Mouse (Mus musculus): ENCODE measurements around the gene Mpg. TPM values are rescaled to one million over a fixed set of nuclear protein-coding genes. Genes with fewer than 3 reads are reported as not detected.

Gene Mpg
- polyA plus RNA-seq, 1 experiment = 4.8 TPM

GRCm38 (mm10) chr11:32189434-32189833 is 36.9 kb upstream of the Mpg start:
- H3K4me3 ChIP-seq (replicated peaks) = no peak overlapping the region
- peaks cover 3% of the 10 kb centered on the region; the same call in 1 of the 2 replicates for H3K27me3 ChIP-seq (ENCODE audit: control insufficient read depth)
- no peaks in the 10 kb centered on the region for H3K36me3 ChIP-seq (ENCODE audit: control insufficient read depth)
- no peaks in the 10 kb centered on the region for H3K4me1 ChIP-seq (ENCODE audit: control insufficient read depth)
- peaks cover 2% of the 10 kb centered on the region; the same call in 1 of the 2 replicates for H3K9me3 ChIP-seq (ENCODE audit: control insufficient read depth, low read length)
- TF ChIP-seq TAL1 (IDR thresholded peaks at IDR 0.05; ENCODE audit: low read length) (no peak), GATA1 (IDR thresholded peaks at IDR 0.05; ENCODE audit: low read length) (no peak)

DNA sequence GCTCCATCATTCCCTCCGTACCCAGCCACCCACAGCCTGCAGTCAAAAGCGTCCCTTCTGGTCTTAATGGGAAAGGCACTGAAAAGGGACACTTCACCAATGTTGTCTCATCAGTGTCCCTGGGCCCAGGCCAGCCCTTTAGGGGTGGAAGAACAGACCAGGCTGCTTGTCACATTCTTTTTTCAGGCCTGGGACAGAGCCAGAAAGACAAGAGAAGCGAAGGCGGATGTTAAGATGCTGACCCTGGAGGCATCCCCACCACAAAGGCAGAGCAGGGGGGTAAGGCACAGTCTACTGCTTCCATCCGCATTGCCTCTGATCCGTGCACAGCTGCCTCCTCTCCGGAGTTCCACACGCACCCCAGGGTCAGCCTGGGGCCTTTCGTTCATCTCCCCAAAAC is 36.2 kb upstream of the Mpg start:
- H3K9me3 ChIP-seq (ENCODE audit: control insufficient read depth, low read length) = peaks cover 2% of the 10 kb centered on the region; the same call in 1 of the 2 replicates
- TF ChIP-seq TAL1 (IDR thresholded peaks at IDR 0.05; ENCODE audit: low read length) (no peak), GATA1 (IDR thresholded peaks at IDR 0.05; ENCODE audit: low read length) (no peak)
- H3K36me3 ChIP-seq (ENCODE audit: control insufficient read depth) = no peaks in the 10 kb centered on the region
- H3K4me3 ChIP-seq (replicated peaks) = no peak overlapping the region
- no peaks in the 10 kb centered on the region for H3K4me1 ChIP-seq (ENCODE audit: control insufficient read depth)
- H3K27me3 ChIP-seq (ENCODE audit: control insufficient read depth) = peaks cover 4% of the 10 kb centered on the region; the same call in 1 of the 2 replicates

- H3K9me3 ChIP-seq (ENCODE audit: control insufficient read depth, low read length) = peaks cover 2% of the 10 kb centered on the region; the same call in 1 of the 2 replicates
- no peaks in the 10 kb centered on the region; the same call in 1 of the 2 replicates for H3K4me1 ChIP-seq (ENCODE audit: control insufficient read depth)
- TF ChIP-seq TAL1 (IDR thresholded peaks at IDR 0.05; ENCODE audit: low read length) = no peak
- no peaks in the 10 kb centered on the region for H3K36me3 ChIP-seq (ENCODE audit: control insufficient read depth)
- H3K27me3 ChIP-seq (ENCODE audit: control insufficient read depth) = peaks cover 3% of the 10 kb centered on the region; the same call in 1 of the 2 replicates
- no peak overlapping the region for H3K4me3 ChIP-seq (replicated peaks)
Measured at GRCm38 (mm10) chr11:32190603-32191110, 35.6 kb upstream of the Mpg start.

GRCm38 (mm10) chr11:32193156-32193555 is 33.1 kb upstream of the Mpg start:
- peaks cover 14% of the 10 kb centered on the region for H3K4me1 ChIP-seq (ENCODE audit: control insufficient read depth)
- TF ChIP-seq GATA1 (IDR thresholded peaks at IDR 0.05; ENCODE audit: low read length) = no peak
- TF ChIP-seq TAL1 (IDR thresholded peaks at IDR 0.05; ENCODE audit: low read length) = no peak
- no peaks in the 10 kb centered on the region for H3K36me3 ChIP-seq (ENCODE audit: control insufficient read depth)
- no peak overlapping the region for H3K4me3 ChIP-seq (replicated peaks)
- H3K9me3 ChIP-seq (ENCODE audit: control insufficient read depth, low read length) = no peaks in the 10 kb centered on the region
- peaks cover 9% of the 10 kb centered on the region for H3K27me3 ChIP-seq (ENCODE audit: control insufficient read depth)

- Histone ChIP-seq H3K9me3 (ENCODE audit: control insufficient read depth, low read length) (no peaks in the 10 kb centered on the region), H3K4me3 (replicated peaks) (no peak overlapping the region), H3K36me3 (ENCODE audit: control insufficient read depth) (no peaks in the 10 kb centered on the region), H3K4me1 (ENCODE audit: control insufficient read depth) (peaks cover 16% of the 10 kb centered on the region), H3K27me3 (ENCODE audit: control insufficient read depth) (peaks cover 9% of the 10 kb centered on the region)
- TF ChIP-seq GATA1 (IDR thresholded peaks at IDR 0.05; ENCODE audit: low read length) (no peak), TAL1 (IDR thresholded peaks at IDR 0.05; ENCODE audit: low read length) (no peak)
Measured at GRCm38 (mm10) chr11:32194086-32194485, 32.2 kb upstream of the Mpg start.

DNA sequence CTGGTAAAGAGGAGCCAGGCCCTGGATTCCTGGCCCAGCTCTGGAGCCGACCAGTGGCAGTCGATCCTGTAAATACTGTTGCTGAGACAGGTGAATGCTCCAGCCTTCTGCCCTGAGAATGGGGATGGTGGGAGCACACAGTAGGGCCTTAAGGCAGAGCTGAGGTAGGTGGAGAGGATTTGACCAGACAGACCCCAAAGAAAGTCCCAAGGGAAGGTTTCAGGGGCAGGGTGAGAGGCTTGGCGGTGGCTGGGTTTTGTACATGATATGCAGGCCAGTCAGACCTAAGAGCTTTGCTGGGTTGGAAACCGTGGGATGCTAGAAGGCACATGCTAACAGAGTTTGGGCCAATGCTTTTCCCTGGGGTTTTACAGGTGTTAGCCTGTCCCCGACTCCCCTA is 31.7 kb upstream of the Mpg start:
- TF ChIP-seq TAL1 (IDR thresholded peaks at IDR 0.05; ENCODE audit: low read length) (no peak), GATA1 (IDR thresholded peaks at IDR 0.05; ENCODE audit: low read length) (no peak)
- Histone ChIP-seq H3K4me3 (replicated peaks) (no peak overlapping the region), H3K4me1 (ENCODE audit: control insufficient read depth) (peaks cover 20% of the 10 kb centered on the region), H3K36me3 (ENCODE audit: control insufficient read depth) (no peaks in the 10 kb centered on the region), H3K27me3 (ENCODE audit: control insufficient read depth) (peaks cover 9% of the 10 kb centered on the region), H3K9me3 (ENCODE audit: control insufficient read depth, low read length) (no peaks in the 10 kb centered on the region)

DNA sequence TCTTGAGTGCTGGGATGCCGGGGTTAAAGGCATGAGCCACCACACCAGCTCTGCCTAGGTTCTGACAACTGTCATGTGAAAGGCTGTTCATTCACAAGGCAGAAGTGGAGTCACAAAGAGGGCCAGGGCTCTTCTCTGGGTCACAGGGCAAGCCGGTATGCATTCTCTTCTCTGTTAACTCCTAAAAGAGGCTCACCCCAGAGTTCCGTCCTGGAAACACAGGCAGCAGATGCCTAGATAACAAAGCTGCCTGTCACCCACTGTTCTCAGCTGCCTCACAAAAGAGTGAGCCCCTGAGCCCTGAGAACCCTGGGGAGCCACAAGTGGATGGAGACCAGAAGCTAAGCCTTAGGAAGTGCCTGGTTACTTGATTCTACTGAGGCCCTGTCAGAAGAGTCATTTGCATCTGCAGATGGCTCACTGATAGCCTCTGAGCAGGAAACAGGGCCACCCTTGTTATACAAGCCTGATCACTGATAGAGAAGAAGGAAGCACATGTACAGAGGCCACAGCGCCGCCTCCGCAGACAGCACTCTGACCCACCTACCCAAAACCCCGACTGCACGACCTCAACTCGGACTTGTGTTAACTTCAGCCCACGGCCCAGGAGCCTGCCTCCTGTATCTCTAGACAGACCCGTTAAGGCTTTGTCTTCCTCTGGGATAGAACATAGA is 30.3 kb upstream of the Mpg start:
- no peaks in the 10 kb centered on the region for H3K9me3 ChIP-seq (ENCODE audit: control insufficient read depth, low read length)
- no peaks in the 10 kb centered on the region for H3K36me3 ChIP-seq (ENCODE audit: control insufficient read depth)
- no peak overlapping the region for H3K4me3 ChIP-seq (replicated peaks)
- H3K27me3 ChIP-seq (ENCODE audit: control insufficient read depth) = peaks cover 9% of the 10 kb centered on the region
- TF ChIP-seq TAL1 (IDR thresholded peaks at IDR 0.05; ENCODE audit: low read length) = no peak
- TF ChIP-seq GATA1 (IDR thresholded peaks at IDR 0.05; ENCODE audit: low read length) = no peak
- H3K4me1 ChIP-seq (ENCODE audit: control insufficient read depth) = peaks cover 30% of the 10 kb centered on the region

GRCm38 (mm10) chr11:32196727-32197126 is 29.6 kb upstream of the Mpg start:
- H3K36me3 ChIP-seq (ENCODE audit: control insufficient read depth) = no peaks in the 10 kb centered on the region
- H3K4me1 ChIP-seq (ENCODE audit: control insufficient read depth) = peaks cover 30% of the 10 kb centered on the region
- TF ChIP-seq GATA1 (IDR thresholded peaks at IDR 0.05; ENCODE audit: low read length) (no peak), TAL1 (IDR thresholded peaks at IDR 0.05; ENCODE audit: low read length) (no peak)
- no peaks in the 10 kb centered on the region for H3K9me3 ChIP-seq (ENCODE audit: control insufficient read depth, low read length)
- no peak overlapping the region for H3K4me3 ChIP-seq (replicated peaks)
- peaks cover 9% of the 10 kb centered on the region for H3K27me3 ChIP-seq (ENCODE audit: control insufficient read depth)

DNA sequence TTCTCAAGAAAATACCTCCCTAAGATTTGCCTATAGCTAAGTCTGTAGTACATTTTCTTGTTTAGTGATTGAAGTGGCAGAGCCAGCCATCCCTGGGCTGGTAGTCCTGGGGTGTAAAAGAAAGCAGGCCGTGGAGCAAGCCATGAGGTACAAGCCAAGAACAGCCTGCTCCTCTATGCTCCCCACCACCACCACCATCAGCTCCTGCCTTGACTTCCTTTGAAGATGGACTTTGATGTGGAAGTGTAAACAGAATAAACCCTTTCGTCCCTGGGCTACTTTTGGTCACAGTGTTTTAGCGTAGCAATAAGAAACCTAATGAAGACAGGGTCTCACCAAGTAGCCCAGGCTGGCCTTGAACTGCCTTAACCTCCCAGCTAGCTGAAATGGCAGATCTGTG is 28.5 kb upstream of the Mpg start:
- Histone ChIP-seq H3K4me3 (replicated peaks) (no peak overlapping the region), H3K27me3 (ENCODE audit: control insufficient read depth) (peaks cover 11% of the 10 kb centered on the region), H3K36me3 (ENCODE audit: control insufficient read depth) (no peaks in the 10 kb centered on the region), H3K9me3 (ENCODE audit: control insufficient read depth, low read length) (no peaks in the 10 kb centered on the region), H3K4me1 (ENCODE audit: control insufficient read depth) (peaks cover 30% of the 10 kb centered on the region)
- no peak for TF ChIP-seq TAL1 (IDR thresholded peaks at IDR 0.05; ENCODE audit: low read length)
- no peak for TF ChIP-seq GATA1 (IDR thresholded peaks at IDR 0.05; ENCODE audit: low read length)
